Mouse (Mus musculus) c-Kit-positive CD71-positive TER-119-negative erythroid progenitor cells, embryonic 14.5 days (primary cell): ENCODE data around the gene Mrps33.

Experiments
- DNase-seq: peaks from one replicate; pipeline ENCODE4 v3.0.0-alpha.2; 2013; ENCODE audit warnings: low read depth

The Mrps33 gene

GRCm38 (mm10) chr6:39778506-39778905 lies 32.3 kb downstream of the Mrps33 start:
- DNase-seq = no peak

- no peak for DNase-seq
Observed at GRCm38 (mm10) chr6:39776275-39776674, 34.5 kb downstream of the Mrps33 start.

- DNase-seq = no peak
Observed at GRCm38 (mm10) chr6:39775029-39775428, 35.8 kb downstream of the Mrps33 start.

- no peak for DNase-seq
Observed at GRCm38 (mm10) chr6:39757229-39757628, 53.6 kb downstream of the Mrps33 start.
